Mouse (Mus musculus) thymus, postnatal 4 days (tissue): Measurements from ENCODE around the gene Acta1.
A peak's percentile ranks its signal among the peaks of the same experiment; 100 is the strongest.

Experiments
- DNase-seq: peaks from one replicate; pipeline ENCODE4 v3.0.0; 2021

Acta1 gene

DNA sequence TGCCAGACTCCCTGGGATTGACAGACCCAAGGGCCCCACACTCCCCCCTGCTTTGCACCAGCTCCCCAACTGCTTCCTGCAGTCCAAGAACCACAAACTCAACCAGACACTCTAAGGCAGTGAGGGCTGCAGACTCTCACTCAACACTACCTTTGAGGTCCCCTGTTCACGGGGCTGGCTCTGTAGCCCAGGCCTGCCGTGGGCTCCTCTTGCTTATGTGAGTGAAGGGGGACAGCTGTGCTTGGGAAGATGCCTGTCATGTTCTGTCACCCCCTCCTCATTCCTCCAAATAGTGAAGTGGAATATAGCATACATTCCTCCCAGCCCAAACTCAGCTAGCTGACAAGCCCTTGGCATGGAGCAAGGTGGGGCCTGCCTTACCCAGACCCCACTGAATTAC, 12.1 kb downstream of the Acta1 start:
- no peak for DNase-seq

- no peak for DNase-seq
These were observed 13.7 kb downstream of the Acta1 start for GRCm38 (mm10) chr8:123880821-123881350.

DNA sequence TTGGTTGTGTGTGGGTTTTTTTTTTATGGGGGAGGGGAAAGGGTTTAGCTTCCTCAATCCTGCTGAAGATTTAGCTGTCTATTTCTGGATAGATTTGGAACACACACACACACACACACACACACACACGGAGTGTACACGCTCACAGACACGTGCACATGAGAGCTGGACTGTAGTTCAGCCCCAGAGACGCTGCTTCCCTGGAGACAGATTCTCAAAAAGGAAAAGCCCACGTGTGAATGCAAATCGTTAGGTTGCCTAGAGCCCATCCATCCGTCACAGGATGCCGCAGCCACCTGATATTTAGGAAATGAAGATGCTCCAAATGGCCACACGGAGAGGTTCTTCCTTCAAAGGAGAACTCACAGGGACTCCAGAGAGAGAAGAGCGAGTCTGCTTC, 14.3 kb downstream of the Acta1 start:
- DNase-seq = no peak

GRCm38 (mm10) chr8:123877865-123878264, 16.7 kb downstream of the Acta1 start:
- DNase-seq = no peak

DNA sequence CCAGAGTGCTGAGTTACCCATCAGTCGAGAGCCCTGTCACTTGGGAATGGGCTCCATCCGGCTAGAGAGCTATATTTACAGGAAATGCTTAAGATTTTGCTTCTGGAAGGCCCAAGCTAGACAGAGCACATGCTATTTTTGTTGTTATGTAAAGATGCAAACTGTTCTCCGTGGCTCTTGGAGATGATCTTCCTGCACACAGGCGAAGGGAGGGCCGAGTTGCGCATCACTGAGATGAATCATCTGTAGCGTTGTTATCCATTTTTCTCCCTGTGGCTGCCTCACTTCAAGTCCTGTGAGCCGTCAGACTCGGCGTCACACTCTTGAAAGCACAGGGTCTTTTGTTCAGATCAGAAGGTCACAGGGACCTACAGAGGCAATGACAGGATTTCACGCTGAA, 20.2 kb downstream of the Acta1 start:
- DNase-seq = no peak

GRCm38 (mm10) chr8:123873364-123873763, 21.2 kb downstream of the Acta1 start:
- no peak for DNase-seq

DNA sequence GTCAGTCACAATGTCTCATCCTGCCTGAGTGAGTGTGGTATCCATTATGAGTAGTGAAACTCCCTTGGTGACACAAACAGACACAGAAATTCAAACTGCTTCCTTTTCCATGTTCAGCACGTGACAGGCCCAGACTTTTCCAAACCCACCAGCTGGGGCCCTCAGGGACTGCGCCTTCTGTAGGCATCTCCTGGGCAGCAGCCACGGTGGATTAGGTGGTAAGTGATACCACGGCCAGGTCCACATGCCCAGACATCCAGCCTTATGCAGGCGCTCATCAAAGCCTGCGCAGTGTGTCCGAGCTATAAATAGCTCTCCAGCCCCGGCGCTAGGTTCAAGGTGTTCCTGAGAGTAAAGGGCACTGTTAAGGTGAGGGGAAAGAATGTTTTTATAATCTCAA, 22.5 kb downstream of the Acta1 start:
- no peak for DNase-seq

- no peak for DNase-seq
These were observed 27.6 kb downstream of the Acta1 start for GRCm38 (mm10) chr8:123866971-123867370.

DNA sequence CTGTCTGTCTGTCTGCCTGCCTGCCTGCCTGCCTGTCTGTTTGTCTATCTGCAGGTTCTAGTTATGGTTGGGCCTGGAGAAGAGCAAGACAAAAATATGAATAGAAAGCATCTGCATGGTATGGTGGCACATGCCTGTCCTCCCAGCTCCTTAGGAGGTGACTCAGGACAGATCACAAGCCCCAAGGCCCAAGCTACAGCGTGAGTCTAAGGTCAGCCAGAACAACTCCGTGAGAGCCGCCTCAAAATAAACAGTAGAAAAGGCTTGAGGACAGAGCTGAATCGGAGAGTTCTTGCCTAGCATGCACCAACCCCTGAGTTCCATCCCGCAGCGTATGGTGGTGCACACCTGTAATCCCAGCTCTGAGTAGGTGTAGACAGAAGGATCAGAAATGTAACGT, 28.8 kb downstream of the Acta1 start:
- DNase-seq = no peak

- DNase-seq = no peak
These were observed 34.2 kb downstream of the Acta1 start for GRCm38 (mm10) chr8:123860386-123860785.

- DNase-seq = peak; percentile 82
These were observed 34.8 kb downstream of the Acta1 start, which contains the start of gene Ccsap for GRCm38 (mm10) chr8:123859648-123860259. TSS of gene Ccsap (minus strand) at chr8:123860209.

DNA sequence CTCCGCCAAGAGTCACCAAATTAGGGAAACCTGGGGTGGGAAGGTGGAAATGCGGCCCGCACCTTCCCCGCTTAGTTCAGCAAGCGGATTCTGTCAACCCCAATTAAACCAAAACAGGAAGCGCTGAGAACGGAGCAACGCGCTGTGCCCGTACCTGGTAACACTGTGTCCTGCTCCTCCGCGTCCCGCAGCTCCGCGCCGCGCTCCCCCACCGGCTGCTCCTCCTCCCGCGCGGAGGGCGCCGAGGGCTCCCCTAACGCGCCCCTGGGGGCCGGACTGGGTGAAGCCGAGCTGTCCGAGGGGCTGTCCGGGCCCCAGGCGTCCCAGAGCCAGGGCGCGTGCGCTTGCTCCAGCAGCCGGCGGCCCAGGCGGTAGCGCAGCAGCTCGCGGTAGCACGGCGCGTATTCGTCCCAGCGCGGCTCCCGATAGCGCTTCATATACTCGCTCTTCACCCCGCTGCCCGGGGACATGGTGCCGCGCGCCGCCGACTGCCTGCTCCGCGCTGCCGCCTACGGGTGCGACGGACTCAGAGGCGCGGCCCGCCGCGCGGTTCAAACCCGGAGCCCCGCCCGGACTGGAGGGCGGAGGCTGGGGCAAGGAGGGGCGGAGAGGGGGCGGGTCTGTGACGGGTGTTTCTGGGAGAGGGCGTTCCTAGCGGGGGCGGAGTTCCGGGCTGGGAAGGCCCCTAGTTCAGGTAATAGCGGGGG, 35.5 kb downstream of the Acta1 start:
- peak; percentile 97 for DNase-seq

- no peak for DNase-seq
These were observed 36.0 kb downstream of the Acta1 start for GRCm38 (mm10) chr8:123858574-123858940.

DNA sequence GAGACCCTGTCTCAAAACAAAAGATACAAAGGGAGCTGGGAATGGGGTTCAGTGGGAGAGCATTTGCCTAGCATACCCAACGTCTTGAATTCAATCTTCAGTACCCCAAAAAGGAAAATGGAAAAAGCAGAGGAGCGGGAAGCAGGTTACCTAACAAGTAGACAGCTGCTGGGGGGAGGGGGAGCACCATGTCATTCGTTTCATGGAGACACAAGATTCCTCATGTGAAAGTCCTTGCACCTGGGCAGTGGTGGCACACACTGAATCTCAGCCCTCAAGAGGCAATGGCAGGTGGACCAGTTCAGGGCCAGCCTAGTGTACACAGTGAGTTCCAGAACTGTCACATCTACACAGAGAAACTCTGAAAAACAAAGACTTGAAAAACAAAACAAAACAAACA, 37.2 kb downstream of the Acta1 start:
- DNase-seq = no peak

- no peak for DNase-seq
These were observed 39.6 kb downstream of the Acta1 start for GRCm38 (mm10) chr8:123854733-123855475.

- DNase-seq = no peak
These were observed 40.3 kb downstream of the Acta1 start for GRCm38 (mm10) chr8:123854252-123854651.

GRCm38 (mm10) chr8:123851590-123851989, 43.0 kb downstream of the Acta1 start:
- no peak for DNase-seq

- no peak for DNase-seq
These were observed 45.2 kb downstream of the Acta1 start for GRCm38 (mm10) chr8:123849352-123849751.

DNA sequence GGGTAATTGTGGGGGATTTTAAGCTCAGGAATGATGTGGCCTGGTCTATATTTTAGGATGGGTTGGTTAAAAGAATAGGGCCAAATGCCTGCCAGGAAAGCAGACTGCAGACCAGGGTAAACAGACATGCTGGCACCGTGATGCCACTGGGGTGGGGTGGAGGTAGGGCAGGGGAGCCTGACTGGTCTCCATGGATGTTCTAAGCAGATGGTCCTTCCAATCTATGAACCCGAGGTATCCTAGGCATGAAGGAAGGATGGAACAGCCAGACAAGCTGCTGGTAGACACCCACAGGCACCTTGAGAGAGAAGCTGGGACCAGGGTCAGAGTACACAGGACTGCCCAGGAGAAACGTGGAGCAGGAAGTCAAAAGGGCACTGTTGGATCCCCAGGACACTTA, 47.0 kb downstream of the Acta1 start:
- no peak for DNase-seq

- no peak for DNase-seq
These were observed 48.0 kb downstream of the Acta1 start for GRCm38 (mm10) chr8:123846509-123846908.

- DNase-seq = no peak
These were observed 48.6 kb downstream of the Acta1 start for GRCm38 (mm10) chr8:123845991-123846390.

- peak; percentile 20 for DNase-seq
These were observed 49.4 kb downstream of the Acta1 start for GRCm38 (mm10) chr8:123845114-123845513.

- DNase-seq = no peak
These were observed 50.2 kb downstream of the Acta1 start for GRCm38 (mm10) chr8:123844341-123844740.

DNA sequence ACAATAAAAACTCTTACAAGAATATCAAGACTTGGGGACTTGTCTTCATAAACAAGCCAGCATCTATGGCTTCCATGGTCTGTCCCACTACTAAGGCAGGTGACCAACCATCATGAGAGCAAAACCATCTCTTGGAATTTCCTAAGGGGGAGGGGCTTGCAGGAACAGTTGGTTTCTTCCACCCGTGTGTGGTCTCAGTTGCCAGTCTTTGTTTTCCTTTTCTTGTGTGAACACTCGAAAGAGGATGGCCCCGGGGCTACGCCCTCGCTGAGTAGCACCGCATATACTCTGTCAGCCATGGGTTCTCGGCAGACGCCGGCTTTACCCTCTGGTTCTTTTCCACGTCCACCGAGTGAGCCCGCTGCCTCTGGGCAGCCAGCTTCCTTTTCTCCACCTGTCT, 52.5 kb downstream of the Acta1 start:
- no peak for DNase-seq
